Mouse (Mus musculus) MEL (cell line): ENCODE measurements at regions not wholly inside any gene's neighbourhood (a gene's known extent, or its start where the extent isn't known, plus 50 kb on each side); places are given as distances from the start of the nearest gene placed in this dataset.

Experiments
- CTCF ChIP-seq, 3 experiments: IDR thresholded peaks in 2 of 3; conservative IDR thresholded peaks in 1 of 3; 2 replicates each; pipeline ENCODE4 v1.5.1; 2011 to 2012; ENCODE audit warnings: low read length in 3 of 3, low read depth in 2 of 3, mild to moderate bottlenecking in 2 of 3, improper control_type of control experiment in 1 of 3, inconsistent platforms in 1 of 3, mixed read lengths in 1 of 3, moderate library complexity in 1 of 3; ENCODE audit not compliant: control insufficient read depth in 1 of 3, insufficient read depth in 1 of 3, poor library complexity in 1 of 3, severe bottlenecking in 1 of 3
- ETS1 ChIP-seq: IDR thresholded peaks from 2 replicates; pipeline ENCODE4 v1.6.1; 2012; ENCODE audit warnings: low read depth, mild to moderate bottlenecking, inconsistent platforms, low read length, improper control_type of control experiment, moderate library complexity
- KAT2A ChIP-seq: conservative IDR thresholded peaks from 2 replicates; pipeline ENCODE4 v1.6.1; 2012; ENCODE audit warnings: low read depth, low read length, improper control_type of control experiment, inconsistent platforms
- MAZ ChIP-seq: IDR thresholded peaks from 2 replicates; pipeline ENCODE4 v1.6.1; 2012; ENCODE audit warnings: low read depth, mild to moderate bottlenecking, inconsistent platforms, low read length, improper control_type of control experiment
- MYC ChIP-seq: IDR thresholded peaks from 2 replicates; pipeline ENCODE4 v1.6.1; 2011; ENCODE audit warnings: low read depth, mild to moderate bottlenecking, low read length, improper control_type of control experiment, moderate library complexity
- POLR2A ChIP-seq, 2 experiments: IDR thresholded peaks; 2 replicates each; pipeline ENCODE4 v1.6.1; 2011 to 2012; ENCODE audit warnings: low read length in 2 of 2, mild to moderate bottlenecking in 2 of 2, control low read depth in 1 of 2, improper control_type of control experiment in 1 of 2, low read depth in 1 of 2, moderate library complexity in 1 of 2; ENCODE audit not compliant: control insufficient read depth in 1 of 2, insufficient read depth in 1 of 2, poor library complexity in 1 of 2
- TCF12 ChIP-seq: IDR thresholded peaks from 2 replicates; pipeline ENCODE4 v1.6.1; 2014; ENCODE audit warnings: low read depth, mild to moderate bottlenecking, inconsistent platforms, low read length, improper control_type of control experiment, moderate library complexity
- USF1 ChIP-seq: IDR thresholded peaks from 2 replicates; pipeline ENCODE4 v1.6.1; 2014; ENCODE audit warnings: low read depth, mild to moderate bottlenecking, inconsistent platforms, low read length, improper control_type of control experiment, moderate library complexity

GRCm38 (mm10) chr13:117114797-117115196 is 89.5 kb upstream of the Parp8 start:
- no peak for TF ChIP-seq POLR2A (IDR thresholded peaks at IDR 0.05; ENCODE audit: control insufficient read depth in 1 of 2, insufficient read depth in 1 of 2, low read depth in 1 of 2, low read length in 2 of 2, poor library complexity in 1 of 2)
- TF ChIP-seq MYC, result no peak
- TF ChIP-seq CTCF (IDR thresholded peaks at IDR 0.05 in 2 of 3, conservative IDR thresholded peaks at IDR 0.05 in 1 of 3; ENCODE audit: control insufficient read depth in 1 of 3, insufficient read depth in 1 of 3, low read depth in 2 of 3, low read length in 3 of 3, poor library complexity in 1 of 3, severe bottlenecking in 1 of 3), result no peak
- TF ChIP-seq MAZ, result no peak
- TF ChIP-seq TCF12, result no peak
- no peak for TF ChIP-seq USF1
- TF ChIP-seq KAT2A, result no peak
- TF ChIP-seq ETS1, result no peak
